Mouse (Mus musculus) G1E-ER4 (cell line): Measurements from ENCODE around the gene Cnnm2. TPM values are rescaled to one million over a fixed set of nuclear protein-coding genes. Genes with fewer than 3 reads are reported as not detected.

Experiments used
- GATA1 ChIP-seq: IDR thresholded peaks from one replicate; pipeline ENCODE4 v1.8.0; 2012; ENCODE audit warnings: low read length, inconsistent platforms
- polyA plus RNA-seq: library from polyadenylated mRNA; stranded (reverse); fragments of >175 nt; gene quantifications from 2 replicates; pipeline ENCODE4 v1.2.3, GENCODE M21; 2012

Gene Cnnm2
- polyA plus RNA-seq, result 40.8 and 58.9 TPM in 2 replicates

DNA sequence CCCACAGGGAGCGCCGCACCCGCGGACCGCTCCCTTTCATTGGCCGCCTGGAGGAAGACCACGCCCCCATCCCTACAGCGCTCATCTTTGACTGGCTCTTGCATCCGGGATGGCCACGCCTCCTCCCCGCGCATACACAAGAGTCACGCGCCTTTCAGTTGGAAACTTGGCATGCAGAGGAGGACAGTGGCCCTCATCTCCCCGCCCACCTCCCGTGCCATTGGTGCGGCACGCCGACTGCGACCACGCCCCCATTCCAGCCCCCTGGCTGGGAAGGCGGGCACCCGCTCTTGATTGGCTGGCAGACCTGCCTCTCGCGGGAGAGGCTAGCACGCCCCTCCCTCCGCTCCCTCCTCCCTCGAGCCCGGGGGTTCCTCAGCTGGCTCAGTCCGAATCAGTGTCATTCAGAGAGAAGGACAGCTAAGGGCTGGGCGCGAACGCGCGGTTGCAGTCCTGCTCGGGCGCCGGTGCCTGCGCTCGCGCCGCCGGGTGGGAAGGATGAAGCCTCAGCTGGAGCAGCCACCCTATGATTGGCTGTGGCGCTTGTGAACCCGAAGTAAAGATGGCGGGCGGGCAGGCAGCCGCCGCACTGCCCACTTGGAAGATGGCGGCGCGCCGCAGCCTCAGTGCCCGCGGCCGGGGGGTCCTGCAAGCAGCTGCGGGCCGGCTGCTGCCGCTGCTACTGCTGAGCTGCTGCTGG lies at the start of gene Cnnm2:
Gene Cnnm2, plus strand, starts transcription at position 350 of the 700 bp plus-strand sequence.
- no peak for TF ChIP-seq GATA1

DNA sequence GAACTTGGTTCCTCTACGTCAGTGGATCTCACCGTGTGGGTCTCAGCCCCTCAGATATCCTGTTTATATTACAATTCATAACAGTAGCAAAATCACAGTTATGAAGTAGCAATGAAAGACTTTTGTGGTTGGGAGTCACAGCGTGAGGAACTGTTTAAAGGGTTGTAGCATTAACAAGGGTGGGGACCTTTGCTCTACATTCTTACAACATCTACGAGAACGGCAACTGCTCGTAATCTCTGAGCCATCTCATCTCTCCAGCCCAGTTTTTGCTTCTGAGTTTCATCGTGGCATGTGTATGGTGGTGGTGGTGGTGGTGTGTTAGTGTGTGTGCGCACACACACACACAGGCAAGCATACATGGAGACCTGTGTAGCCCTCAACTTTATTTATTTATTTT lies 47.2 kb upstream of the Cnnm2 start:
- no peak for TF ChIP-seq GATA1

DNA sequence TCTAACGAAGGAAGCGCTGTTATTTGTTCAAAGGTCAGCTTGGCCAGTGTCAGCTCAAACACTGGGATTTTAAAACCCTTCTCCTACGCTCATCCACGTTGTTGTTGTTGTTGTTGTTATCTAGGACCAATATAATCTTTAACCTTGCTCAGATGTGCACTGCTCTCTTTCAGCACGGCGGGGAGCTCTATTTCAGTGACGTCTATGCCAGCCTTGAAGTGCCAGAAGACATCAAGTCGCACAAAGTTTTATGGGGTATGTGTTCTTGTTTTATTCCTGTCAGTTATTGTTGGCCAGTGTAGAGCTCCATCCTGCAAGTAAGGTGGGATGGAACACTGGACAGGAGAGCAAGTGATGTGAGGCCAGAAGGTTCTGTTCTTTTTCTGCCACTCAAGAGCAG lies 46.4 kb upstream of the Cnnm2 start:
- no peak for TF ChIP-seq GATA1

GRCm38 (mm10) chr19:46718150-46718549 lies 43.2 kb upstream of the Cnnm2 start:
- no peak for TF ChIP-seq GATA1

GRCm38 (mm10) chr19:46724411-46724810 lies 37.0 kb upstream of the Cnnm2 start:
- no peak for TF ChIP-seq GATA1

DNA sequence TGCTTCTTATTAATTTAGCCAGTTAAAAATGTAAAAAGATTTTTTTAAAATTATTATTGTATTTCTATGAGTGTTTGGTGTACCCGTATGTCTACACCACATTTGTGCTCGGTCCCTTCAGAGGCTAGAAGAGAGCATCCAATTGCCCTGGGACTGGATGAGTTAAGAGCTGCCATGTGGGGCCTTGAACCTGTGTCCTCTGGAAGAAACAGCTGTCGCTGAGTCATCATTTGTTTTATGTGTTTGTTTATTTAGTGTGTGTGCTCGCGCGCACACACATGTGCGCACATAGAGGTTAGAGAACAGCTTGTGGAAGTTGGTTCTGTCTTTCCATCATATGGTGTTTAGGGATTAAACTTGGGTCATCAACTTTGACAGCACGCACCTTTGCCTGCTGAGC lies 35.3 kb upstream of the Cnnm2 start:
- no peak for TF ChIP-seq GATA1

DNA sequence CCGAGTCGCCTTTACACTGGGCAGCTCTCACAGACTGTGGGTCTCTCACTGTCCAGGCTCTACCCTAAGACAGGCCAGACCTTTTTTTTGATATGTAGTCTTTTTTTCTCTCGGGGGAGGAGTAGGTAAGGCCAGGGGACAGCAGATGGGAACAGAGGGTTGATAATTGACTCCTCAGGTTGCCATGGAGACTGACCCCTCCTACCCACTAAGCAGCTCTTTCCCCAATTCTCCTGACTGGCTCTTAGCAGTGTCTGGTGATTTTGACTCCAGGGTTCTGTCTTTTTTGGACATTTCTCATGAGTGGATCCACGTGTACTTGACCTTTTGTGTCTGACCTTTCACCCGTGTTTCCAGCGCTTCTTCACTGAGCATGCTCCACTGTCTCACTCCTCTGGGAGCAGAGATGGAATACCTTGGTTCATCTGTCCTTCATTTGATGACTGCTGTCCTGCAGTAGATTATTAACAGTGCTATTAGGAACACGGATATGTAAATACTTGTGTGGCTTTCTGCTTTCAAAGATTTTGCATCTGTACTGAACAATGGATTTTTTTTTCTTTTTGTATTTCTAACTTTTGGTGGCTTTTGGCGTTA lies 34.2 kb upstream of the Cnnm2 start:
- TF ChIP-seq GATA1, result no peak

- peak; percentile 87 for TF ChIP-seq GATA1
Observed at GRCm38 (mm10) chr19:46727945-46728540, 33.4 kb upstream of the Cnnm2 start.

- TF ChIP-seq GATA1, result no peak
Observed at GRCm38 (mm10) chr19:46728909-46729308, 32.5 kb upstream of the Cnnm2 start.

- no peak for TF ChIP-seq GATA1
Observed at GRCm38 (mm10) chr19:46731351-46731750, 30.0 kb upstream of the Cnnm2 start.

- TF ChIP-seq GATA1, result no peak
Observed at GRCm38 (mm10) chr19:46733626-46734025, 27.8 kb upstream of the Cnnm2 start.

DNA sequence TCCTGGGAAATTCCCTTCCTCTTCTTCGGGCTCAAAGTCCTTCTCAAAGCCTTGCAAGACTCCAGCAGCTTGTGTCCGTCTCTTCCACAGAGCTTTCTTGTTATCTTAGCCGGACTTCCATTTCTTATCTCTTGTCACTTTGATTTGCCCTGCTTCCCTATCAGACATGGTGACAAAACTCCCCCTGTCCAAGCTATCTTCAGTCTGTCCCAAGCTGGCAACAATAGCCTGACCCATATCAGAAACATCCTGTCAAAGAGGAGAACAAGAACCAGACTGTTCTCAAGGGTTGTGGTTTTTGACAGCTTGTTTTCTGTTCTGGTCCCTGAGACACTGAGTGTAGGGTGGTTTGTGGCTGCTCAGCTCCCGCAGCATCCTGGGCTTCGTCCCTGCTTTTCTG lies 26.2 kb upstream of the Cnnm2 start:
- TF ChIP-seq GATA1, result no peak

DNA sequence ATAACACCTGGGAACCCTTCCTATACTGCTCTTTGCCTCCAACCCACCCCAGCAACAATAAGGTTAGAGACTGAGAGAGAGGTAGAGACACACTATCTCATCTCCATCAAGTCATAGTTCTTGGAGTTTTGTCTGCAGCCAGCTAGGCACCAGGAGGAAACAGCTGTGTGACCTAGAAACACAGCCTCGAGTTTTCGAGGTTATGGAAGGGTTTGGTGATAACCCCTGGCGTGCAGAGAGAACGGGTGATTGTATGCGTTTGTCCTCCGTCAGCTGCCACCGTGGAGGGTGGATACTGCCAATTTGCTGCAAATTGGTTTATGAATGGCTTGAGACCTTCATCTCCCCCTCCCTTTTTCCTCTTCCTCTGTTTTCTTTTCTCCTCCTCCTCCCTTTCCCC lies 24.3 kb upstream of the Cnnm2 start:
- no peak for TF ChIP-seq GATA1

- TF ChIP-seq GATA1, result no peak
Observed at GRCm38 (mm10) chr19:46740341-46741008, 20.9 kb upstream of the Cnnm2 start.

DNA sequence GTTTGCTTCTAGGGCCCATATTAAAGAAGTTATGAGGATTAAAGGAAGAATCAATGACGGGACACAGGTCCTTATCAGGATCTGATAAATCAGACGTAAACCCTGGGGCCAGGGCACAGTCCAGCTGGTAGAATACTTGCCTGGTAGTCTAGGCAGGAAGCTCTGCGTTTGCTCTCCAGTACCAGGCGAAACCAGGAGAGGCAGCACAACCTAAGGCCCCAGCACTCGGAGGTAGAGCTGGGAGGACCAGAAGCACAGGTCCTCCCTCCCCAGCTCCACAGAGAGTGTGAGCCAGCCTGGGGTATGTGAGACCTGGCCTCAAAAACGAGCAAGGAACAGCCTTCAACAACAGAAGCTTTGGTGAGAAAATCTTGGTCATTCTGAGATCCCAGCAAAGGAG lies 19.8 kb upstream of the Cnnm2 start:
- TF ChIP-seq GATA1, result no peak

GRCm38 (mm10) chr19:46744681-46745080 lies 16.7 kb upstream of the Cnnm2 start:
- no peak for TF ChIP-seq GATA1
